Mouse (Mus musculus) thymus, postnatal 14 days (tissue): ENCODE measurements around the gene Ppp3r1.

ENCODE experiments used
- DNase-seq: peaks from one replicate; pipeline ENCODE4 v3.0.0; 2021

Gene Ppp3r1

GRCm38 (mm10) chr11:17158858-17159737 is at the start of gene Ppp3r1:
TSS of gene Ppp3r1 (plus strand) at chr11:17159263.
- peak; percentile 98 for DNase-seq

- DNase-seq: no peak
These were observed 46.5 kb upstream of the Ppp3r1 start for GRCm38 (mm10) chr11:17112419-17113090.

DNA sequence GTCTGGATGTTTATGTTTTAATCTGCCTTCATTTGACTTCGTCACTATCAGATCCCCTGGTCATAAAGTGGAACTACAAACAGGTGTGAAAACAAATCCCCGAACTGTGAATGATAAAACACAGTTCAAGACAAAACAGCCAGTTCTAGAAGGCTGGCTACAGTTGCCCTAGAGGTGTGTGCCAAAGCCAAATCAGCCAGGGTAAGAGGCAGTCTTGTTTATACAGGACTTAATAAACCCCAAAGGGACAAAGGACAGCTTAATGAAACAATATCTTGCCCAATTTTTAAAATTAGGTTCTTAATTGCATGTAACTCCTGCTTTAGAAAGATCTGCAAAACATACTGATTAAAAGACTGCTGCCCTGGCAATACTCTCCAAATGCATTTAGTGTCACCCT is 32.6 kb upstream of the Ppp3r1 start:
- DNase-seq: no peak

DNA sequence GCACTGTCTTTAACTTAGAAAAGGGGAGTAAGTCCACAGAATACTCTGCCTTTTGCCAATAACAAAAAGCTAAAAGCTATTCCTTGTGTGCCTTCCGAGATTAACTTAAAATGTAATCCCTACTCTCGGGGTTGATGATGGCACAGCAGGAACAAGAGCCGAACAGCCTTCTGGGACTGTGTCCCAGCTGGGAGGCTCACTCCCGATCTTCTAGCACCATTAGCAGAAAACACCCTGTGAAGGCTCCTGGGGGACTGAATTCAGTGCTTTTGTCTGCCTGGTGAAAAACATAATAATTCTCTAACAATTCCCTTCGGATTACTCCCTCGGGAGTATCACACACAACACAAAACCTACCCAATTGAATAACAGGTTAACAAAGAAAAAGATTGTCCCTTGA is 23.4 kb upstream of the Ppp3r1 start:
- no peak for DNase-seq

DNA sequence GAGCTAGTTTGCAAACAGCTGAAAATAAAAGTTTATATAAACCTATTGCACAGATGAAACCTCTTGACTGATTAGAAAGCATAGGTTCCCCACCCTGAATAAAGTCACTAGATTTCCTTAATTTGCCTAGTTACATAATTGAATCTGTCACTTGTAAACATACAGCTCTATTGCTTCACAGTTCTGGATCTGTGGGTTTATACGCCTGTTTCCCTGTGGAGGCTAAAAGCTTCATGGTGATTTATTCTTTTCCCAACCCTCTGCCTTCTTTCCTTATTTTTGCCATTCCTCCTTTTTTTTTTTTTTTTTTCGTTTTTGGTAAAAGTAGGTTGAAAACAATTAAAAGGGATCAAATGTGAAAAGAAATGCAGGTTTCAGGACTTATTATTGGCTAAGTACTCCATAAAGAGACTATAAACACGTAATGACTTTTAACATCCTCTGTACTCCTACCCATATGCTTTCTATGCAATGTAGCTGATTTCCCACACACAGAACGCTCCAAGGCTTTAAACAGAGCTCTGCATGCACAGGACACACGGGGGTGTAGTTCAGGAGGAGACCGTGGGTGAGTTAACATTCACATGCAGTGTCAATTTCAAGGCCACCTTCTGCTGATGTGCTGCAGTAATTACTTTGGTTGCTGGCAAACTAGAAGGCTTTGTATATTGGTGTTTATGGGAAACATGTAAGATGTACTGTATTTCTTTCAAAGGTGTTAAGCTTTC is 20.6 kb upstream of the Ppp3r1 start:
- DNase-seq: no peak

DNA sequence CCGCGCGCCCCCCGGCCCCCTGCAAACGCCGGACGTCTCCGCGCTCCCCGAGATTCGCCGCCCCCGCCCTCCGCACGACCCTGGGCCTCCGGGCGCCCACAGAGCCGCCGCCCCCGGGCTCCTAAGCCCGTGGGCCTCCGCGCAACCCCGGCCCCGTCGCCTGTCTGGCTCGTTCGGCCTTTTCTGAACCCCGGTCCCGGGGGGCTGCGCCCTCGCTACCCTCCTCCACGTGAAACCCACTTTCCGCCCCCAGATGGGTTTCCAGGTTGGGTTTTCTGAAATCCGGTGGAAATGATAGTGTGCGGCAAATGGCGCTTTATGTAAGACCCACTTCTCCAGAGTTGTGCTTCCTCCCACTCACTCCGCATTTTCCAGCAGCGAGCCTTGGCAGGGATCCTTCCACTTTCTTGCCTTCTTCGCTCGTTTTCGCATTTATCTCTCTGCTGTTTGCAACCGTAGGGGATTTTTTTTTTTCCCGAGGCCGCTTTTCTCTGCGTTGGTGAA is 727 bp downstream of the Ppp3r1 start:
- peak; percentile 73 for DNase-seq

DNA sequence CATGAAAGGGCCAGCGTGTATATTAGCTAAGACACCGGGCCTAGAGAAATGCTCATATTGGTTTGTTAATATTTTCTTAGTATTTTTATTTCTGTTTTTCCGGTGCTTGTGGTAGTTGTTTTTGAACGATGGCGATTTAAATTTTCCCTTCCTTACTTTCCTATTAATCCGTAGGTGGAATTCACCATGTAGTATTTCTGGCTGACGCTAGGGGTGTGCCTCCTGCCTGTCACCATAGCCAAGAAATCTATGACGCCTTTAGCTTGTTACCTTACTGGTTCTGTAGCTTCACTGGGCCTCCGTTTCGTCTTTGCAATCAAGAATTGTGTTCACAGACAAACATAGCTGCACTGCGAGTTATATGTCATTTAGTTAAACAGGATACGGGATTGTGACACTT is 1.2 kb downstream of the Ppp3r1 start:
- DNase-seq: peak; percentile 57

DNA sequence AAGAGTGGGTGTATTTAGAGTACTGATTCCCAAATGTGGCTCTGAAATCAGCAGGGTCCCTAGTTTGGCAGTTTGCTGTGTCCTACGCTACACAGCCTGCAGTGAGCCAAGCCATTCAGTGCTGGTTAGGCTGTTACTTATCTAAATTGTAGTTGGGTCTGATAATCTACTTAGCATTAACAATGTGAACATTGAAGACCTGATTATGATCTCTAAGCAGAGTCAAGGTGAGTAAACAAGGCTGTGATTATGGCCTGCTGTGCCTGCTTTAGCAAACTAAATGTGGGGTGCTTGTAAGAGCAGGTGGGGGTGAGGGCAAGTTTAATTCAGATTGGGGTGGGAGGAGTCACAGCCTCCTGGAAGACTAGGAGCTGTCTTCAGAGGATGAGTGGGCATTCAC is 4.9 kb downstream of the Ppp3r1 start:
- no peak for DNase-seq

DNA sequence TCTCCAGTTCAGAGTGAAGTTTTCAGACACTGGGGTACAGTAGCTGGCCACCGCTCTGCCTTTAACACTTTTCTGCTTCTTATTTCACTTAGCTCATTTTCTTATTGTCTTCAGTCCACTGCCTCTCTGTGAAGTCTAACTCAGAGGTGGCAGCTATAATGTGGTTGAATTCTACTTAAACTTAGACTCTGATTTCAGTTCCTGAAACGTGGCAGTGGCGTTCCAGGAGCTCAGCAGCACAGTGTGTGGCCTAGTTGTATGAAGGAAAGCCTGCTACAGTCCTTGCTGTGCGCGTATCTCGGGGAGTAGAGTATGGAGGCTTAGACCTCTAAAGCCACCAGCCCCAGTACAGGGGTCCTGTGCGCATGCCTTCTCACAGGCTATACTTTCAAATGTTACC is 7.6 kb downstream of the Ppp3r1 start:
- DNase-seq: no peak

GRCm38 (mm10) chr11:17169262-17169661 is 10.2 kb downstream of the Ppp3r1 start:
- no peak for DNase-seq

DNA sequence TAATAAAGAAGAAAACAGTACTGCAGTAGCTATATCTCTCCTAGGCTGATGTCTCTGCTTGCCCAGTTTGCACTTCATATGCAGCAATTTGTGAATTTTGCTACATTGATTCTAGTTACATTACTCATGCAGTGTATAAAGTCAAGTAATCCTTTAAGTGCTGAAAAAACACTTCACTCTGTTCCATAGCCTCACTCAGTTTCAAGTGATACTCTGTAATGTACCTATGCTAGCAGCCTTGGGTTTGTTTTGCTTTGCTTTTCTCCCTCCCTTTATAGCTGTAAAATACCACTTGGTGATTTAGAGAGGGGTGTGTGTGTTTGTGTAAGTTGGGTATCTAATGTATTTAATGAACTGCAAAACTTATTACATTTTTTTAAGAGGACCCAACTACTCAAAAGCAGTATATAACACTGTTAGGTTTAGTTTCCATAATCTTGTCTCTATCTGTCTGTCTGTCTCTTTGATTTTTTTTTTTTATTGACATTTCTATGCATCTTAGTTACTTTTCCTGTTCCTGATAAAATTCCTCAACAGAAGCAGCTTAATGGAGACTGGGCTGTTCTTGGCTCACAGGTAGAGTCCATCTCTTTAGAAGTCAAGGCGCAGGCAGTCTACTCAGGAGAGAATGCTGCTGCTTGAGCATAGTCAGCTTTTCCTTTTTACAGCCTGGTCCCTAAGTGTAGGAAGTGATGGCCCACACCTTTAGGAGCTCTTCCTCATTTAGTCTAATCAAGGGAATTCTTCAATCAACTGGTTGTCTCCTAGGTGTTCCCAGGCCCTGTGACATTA is 12.1 kb downstream of the Ppp3r1 start:
- no peak for DNase-seq

DNA sequence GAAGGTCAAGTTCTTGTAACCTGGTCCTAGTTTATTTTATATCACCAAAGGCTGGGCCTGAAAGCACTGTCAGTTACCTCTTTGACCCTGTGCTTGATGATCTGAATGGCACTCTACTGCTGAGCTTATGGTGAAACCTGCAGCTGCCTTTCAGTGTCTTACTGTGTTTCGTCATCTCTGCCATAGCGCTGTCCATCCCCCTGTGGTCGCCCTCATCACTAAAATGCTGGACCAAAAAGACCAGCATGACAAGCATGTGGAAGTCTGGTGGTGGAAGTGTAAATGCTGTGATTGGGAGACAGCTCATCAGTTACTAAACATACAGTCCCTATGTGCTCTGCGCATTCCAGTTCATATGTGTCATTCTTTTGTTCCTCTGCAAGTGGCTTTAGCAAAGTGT is 13.2 kb downstream of the Ppp3r1 start:
- no peak for DNase-seq

DNA sequence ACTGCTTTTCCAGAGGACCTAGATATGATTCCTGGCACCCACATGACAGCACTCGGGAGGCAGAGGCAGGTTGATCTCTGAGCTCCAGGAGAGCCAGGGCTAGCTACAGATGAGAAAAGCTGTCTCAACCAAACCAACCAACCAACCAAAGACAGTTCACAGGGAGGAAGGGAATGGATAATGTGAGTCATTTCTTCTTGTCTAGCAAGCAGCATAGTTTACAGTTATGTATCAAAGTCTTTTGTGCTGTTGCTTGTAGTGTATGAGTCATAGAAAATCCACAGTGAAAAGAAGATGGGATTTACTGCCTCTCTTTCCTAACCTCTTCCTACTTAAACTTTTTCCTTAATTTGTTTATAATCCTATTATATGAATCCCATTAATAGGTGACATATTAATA is 17.6 kb downstream of the Ppp3r1 start:
- DNase-seq: no peak

- no peak for DNase-seq
These were observed 21.7 kb downstream of the Ppp3r1 start for GRCm38 (mm10) chr11:17180753-17181152.

GRCm38 (mm10) chr11:17181807-17182206 is 22.7 kb downstream of the Ppp3r1 start, which contains the start of gene Wdr92:
TSS of gene Wdr92 (plus strand) at chr11:17182107.
- no peak for DNase-seq

DNA sequence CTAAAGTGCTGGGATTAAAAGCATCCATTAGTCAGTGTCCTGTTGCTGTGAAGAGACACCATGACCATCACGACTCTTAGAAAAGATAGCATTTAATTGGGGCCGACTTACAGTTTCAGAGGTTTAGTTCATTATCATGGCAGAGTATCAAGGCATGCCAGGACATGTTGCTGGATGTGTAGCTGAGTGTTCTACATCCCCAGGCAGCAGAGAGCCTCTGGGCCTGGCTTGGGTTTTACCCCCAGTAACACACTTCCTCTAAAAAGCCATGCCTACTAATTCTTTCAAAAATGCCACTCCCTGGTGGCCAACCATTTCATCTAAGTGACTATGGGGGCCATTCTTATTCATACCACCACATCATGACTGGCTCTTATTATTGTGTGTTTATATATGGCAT is 24.1 kb downstream of the Ppp3r1 start:
- DNase-seq: no peak

DNA sequence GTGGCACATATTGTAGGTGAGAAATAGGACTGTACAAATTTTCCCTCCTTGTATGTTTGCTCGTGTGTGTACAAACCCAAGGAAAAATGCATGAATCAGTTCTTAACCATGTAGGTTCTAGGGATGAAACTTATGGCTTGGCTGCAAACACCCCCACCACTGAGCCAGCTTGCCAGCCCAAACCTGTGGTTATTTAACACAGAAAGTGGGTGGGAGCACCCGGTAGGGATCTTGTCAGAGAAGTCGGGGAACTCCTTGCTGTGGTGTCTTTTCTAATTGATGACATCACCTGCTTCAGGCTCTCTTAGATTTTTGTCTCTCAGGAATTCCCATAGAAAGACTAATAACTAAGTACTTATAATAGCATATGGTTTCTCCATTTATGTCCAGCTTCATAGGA is 28.6 kb downstream of the Ppp3r1 start:
- DNase-seq: no peak

GRCm38 (mm10) chr11:17188786-17189185 is 29.7 kb downstream of the Ppp3r1 start:
- DNase-seq: no peak

GRCm38 (mm10) chr11:17192151-17192844 is 33.2 kb downstream of the Ppp3r1 start:
- peak; percentile 46 for DNase-seq

DNA sequence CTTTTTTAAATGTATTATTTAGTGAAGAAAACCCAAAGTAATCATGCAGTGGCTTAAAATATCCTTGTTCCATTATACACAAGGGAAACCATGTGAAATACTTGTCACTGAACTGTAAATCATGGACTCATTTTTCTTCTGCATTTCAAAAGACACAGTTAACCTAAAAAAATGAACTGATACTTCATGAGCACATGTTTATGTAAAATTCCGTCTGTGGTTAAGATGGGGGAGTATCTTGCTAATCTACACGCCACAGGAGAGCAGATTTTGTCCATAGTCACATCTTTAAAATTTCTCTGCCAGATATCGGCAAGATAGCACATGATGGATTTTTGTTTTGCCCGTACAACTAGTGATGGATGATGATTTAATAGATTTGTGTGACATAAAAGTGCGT is 40.1 kb downstream of the Ppp3r1 start:
- DNase-seq: no peak

GRCm38 (mm10) chr11:17199840-17200501 is 40.9 kb downstream of the Ppp3r1 start:
- no peak for DNase-seq
